Mouse (Mus musculus): ENCODE measurements around the gene Tkt.

GRCm38 (mm10) chr14:30562343-30562742 lies 14.2 kb downstream of the Tkt start:
- TF ChIP-seq POLR2A (IDR thresholded peaks at IDR 0.05; ENCODE audit: borderline replicate concordance, extremely low read depth, low read depth, low read length): no peak
- no peak for TF ChIP-seq CTCF (IDR thresholded peaks at IDR 0.05; ENCODE audit: insufficient read depth, low read length)

All from lung, adult 2 months (tissue).